Mouse (Mus musculus) c-Kit-positive CD71-positive TER-119-negative erythroid progenitor cells, embryonic 14.5 days (primary cell): ENCODE results near the gene Rhd.

Experiments used
- DNase-seq: peaks from one replicate; pipeline ENCODE4 v3.0.0-alpha.2; 2013; ENCODE audit warnings: low read depth

Rhd gene

DNA sequence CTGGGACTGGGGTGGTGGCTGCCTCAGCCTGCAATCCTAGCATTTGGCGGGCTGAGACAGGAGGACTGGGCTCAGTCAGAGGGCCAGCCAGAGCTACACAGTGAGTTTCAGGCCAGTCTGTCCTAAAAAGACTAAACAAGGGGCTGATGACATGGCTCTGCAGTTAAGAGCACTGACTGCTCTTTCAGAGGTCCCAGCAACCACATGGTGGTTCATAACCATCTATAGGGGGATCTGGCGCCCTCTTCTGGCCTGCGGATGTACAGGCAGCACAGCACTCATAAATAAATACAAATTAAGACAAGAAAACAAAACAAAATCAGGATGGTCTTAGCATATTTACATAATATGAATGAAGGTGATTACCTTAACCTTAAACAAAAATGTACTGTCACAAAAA lies 49.1 kb downstream of the Rhd start:
- DNase-seq, result peak; percentile 81

DNA sequence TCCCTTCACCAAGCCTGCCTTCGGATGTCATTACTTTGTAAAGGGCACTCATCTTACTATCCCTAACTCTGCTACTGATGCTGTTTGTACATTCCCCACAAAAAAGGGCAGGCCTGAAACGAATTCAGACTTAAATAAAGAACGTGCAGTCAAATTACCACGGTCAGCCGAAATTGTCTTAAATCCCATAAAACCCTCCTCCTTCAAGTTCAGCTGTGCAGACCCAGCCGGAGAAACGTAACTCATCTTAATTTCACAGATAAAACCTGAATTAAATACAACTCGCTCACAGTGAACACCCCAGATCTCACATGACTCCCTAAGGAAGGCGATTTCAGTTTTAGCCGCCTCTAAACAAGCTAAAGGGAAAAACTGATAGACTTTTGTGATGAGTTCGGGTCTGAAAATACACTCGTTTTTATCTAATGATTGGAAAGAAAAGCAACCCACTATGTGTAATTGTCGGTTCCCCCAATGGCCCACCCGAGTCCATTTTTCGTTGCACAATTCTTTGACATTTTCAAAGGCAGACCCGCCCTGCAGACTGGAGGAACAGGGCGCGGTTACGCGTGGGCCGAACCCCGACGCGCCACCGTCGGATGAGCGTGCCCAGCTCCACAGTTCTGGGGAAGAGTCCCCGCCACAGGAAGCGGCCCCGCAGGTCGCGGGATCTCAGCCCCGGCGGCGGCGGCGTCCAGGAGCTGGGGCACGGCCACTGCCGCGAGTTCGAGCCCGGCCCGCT lies 50.0 kb downstream of the Rhd start:
- no peak for DNase-seq

DNA sequence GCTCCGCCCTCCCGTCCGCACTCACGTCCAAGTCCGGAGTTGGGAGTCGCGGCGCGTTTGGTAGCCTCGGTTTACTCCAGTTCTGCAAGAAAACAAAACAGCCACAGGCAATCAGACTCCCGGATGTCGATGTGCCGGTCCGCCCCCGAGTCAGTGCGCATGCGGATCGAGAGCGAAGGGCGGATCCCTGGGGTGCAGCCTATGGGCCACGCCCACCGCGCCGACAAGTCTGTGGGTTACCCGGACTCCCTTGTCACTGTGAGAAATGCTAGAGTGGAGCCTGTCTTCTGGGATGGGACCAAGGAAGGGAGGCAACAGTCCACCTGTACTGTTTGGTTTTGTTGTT lies 50.5 kb downstream of the Rhd start, which contains the start of gene Tmem50a:
Tmem50a (minus strand) TSS at position 161 of the 346 bp plus-strand sequence.
- peak; percentile 96 for DNase-seq

GRCm38 (mm10) chr4:134915223-134916050 lies 51.1 kb downstream of the Rhd start:
- DNase-seq, result no peak

GRCm38 (mm10) chr4:134917194-134917593 lies 52.9 kb downstream of the Rhd start:
- no peak for DNase-seq

DNA sequence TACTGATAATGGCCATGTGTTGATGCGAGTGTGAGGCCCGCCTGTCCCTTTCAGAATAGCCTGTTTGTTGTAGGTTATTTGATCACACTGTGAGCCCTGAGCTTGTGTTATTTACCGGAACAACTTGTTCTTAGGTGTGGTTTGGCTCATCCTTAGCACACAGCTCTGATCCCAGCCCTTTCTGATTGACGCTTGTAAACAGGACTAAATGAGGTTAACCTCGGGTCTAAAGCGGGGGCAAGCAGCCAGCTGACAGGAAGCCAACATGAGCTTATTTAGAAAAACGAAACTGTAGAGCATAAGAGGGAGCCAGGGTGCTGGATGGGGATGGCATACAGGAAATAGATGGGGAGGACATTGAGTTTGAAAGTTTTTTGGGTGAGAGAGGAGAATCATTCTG lies 54.0 kb downstream of the Rhd start:
- no peak for DNase-seq

DNA sequence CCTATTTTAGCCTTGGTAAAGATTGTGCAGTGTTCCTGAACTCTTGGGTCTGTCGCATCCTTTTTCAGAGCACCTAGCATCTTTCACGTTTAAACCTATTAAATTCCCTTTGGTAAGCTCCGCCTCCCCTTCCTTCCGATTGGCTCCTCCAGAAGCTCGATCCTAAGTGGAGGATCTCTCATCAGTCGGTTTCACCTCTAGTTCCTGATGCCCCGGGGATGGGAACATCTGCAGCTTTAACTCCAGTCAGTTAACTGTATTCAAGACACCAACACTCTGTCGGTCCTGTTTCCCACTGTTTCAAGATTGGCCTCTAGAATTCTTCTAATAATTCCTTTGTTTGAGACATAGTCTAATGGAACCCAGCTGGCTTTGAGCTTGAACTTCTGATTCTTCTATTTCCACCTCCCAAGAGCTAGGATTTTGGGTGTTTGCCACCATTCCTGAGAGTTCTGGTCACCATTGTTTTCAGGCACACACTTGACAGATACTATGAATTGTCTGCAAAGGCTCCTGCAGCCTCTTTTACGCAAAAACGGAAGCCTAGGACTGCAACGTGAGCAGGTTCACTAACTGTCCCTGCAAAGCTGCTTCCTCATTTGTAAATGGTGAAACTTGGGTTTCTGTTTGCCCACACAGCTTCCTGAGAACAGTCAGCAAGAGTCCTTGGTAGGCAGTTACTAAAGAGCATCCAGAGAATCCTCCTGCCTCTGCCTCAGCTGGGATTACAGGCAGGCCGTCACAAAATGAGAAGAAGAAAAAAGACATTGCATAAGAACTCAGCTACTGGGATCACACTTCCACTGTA lies 55.6 kb downstream of the Rhd start:
- no peak for DNase-seq

DNA sequence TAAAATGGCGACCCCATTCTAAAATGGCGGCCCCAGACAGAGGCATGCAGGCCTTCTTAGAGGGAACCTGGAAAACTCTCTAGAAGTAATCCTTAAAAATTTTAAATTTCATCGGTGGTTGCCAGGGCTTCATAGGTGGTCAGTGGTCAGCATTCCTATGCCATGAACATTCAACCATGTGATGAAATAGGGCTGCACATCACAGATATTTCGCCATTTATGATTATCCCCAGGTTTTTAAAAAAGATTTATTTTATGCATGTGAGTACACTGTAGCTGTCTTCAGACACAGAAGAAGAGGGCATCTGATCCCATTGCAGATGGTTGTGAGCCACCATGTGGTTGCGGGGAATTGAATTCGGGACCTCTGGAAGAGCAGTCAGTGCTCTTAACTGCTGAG lies 56.3 kb downstream of the Rhd start:
- no peak for DNase-seq

GRCm38 (mm10) chr4:134921703-134922102 lies 57.4 kb downstream of the Rhd start:
- no peak for DNase-seq

DNA sequence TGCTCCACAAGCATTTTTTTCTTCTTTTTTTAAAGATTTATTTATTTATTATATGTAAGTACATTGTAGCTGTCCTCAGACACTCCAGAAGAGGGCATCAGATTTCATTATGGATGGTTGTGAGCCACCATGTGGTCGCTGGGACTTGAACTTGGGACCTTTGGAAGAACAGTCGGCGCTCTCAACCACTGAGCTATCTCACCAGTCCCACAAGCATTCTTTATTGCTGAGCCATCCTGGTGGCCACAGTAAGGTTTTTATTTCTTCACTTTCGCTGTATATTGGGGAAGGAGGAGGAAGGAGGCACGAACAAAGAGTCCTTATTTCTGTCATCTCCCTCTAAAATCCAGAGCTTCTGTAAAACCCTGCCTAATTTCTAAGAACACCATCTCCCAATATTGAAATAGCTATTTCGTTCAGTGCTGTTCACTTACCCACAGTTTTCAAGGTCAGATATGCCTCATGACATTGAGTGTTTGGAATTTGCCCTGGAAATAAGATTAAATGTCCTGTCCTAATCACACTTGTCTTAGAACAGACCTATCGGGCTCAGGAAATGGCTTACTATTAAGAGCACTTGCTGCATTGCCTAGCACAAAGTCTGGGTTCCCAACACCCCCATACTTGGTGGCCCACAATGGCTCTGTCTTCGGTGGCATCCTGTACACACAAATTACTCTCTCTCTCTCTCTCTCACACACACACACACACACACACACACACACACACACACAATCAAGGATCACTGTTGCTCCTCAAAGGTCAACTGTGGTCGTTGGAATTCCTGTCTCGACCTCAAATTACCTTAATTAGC lies 58.0 kb downstream of the Rhd start:
- DNase-seq, result no peak

DNA sequence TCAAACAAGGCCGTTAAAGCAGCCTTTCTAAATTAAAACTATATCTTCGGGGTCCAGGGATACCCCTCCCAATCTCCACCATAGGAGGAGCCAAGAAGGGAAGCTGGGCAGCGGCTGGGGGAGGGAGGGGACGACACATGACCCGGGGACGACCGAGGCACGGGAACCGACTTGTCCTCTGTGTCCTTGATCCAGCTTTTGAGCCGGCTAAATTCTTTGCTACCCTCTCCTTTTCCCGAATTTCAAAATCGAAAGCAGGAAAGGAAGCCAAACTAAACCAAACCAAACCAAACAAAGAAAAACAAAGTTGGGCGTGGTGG lies 58.5 kb downstream of the Rhd start:
- no peak for DNase-seq

GRCm38 (mm10) chr4:134923258-134924018 lies 59.1 kb downstream of the Rhd start, which contains the start of gene Rsrp1:
Gene Rsrp1, plus strand, starts transcription at chr4:134923592.
- peak; percentile 95 for DNase-seq

DNA sequence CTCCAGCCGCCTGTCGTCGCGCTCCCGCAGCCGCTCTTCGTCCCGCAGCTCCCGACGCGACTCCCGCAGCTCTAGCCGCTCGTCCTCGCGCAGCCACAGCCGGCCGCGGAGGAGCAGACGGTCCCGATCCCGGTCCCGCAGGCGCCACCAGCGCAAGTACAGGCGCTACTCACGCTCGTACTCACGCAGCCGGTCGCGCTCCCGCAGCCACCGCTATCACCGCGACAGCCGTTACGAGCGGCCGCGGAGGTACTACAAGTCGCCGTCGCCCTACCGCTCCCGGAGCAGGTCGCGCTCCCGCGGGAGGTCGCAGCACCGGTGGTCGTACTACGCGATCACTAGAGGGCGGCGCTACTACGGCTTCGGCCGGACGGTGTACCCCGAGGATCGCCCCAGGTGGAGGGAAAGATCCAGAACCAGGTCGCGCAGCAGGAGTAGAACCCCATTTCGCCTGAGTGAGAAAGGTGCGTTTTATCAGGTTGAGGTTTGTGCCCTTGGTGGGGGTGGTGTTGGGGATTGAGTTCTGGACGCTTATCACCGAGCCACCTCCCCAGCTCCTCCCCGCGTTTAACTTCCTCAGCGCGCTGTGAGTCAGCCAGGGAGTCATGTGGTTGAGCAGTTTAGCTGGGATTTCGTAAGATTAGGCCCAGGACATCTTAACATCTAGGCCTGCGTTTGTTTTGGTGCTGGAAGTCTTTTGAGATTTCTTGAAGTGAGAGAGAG lies 59.8 kb downstream of the Rhd start:
- peak; percentile 89 for DNase-seq

GRCm38 (mm10) chr4:134925206-134925605 lies 60.9 kb downstream of the Rhd start:
- no peak for DNase-seq

- DNase-seq, result no peak
These were observed 63.6 kb downstream of the Rhd start for GRCm38 (mm10) chr4:134927815-134928463.

DNA sequence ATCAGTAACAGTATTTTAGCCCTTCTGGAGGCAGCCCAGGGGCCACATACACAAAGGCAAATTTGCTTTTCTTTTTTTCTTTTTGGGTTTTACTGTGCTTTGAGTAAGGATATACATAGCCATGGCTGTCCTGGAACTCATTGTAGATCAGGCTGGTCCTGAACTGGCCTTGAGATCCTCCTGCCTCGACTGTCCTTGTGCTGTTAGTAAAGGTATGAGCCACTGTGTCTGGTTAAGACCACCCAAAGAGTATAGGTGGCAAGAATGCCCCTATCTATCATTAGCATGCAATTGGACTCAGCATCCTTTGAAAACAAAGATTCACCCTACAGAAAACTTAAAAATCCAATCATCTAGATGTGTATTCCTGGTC lies 64.1 kb downstream of the Rhd start:
- no peak for DNase-seq

DNA sequence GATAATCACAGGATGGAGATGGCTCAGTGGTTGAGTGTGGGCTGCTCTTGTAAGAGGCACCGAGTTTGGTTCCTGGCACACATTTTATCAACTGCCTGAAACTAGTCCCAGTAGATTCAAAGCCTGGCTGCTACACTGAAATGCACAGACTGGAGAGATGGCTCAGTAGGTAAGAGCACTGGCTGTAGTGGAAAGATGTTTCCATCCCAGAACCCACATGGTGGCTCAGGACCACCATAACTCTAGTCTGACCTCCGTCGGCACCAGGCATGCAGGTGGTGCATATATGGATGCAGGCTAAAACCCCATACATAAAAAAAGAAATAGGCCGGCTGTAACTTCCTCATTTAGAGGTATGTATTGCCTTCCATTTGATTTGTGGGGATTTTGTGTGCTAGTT lies 65.2 kb downstream of the Rhd start:
- no peak for DNase-seq

DNA sequence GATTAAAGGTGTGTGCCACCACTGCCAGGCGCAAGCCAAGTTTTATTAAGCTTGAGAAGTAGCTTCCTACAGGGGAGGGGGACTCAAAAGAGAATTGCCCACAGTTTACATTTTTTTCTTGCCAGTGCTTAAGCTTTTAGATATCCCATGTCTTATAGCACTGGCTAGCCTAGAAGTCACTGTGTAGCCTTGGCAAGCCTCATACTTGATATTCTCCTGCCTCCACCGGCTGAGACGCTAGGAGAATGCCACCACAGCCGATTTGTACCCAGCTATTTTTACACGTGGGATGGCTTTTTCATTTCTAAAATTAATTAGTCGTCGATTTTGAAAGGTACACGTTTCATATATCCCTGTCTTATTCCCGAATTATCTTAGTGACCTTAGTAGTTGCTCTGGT lies 65.9 kb downstream of the Rhd start:
- no peak for DNase-seq

- DNase-seq, result peak; percentile 96
These were observed 66.5 kb downstream of the Rhd start, which contains the start of gene Syf2 for GRCm38 (mm10) chr4:134930684-134931481. Gene Syf2, plus strand, starts transcription at chr4:134930898.
